Mouse (Mus musculus) forebrain, embryonic 11.5 days (tissue): ENCODE results near the gene Surf1. TPM values are rescaled to one million over a fixed set of nuclear protein-coding genes. Genes with fewer than 3 reads are reported as not detected.

Experiments used
- ATAC-seq: fragments of 200-750 bp; cut with Nextera tagmentation; replicated peaks from 2 replicates; pipeline ENCODE4 v1.8.0; 2017; ENCODE audit warnings: moderate TSS enrichment; ENCODE audit not compliant: low FRiP score
- DNase-seq: peaks from one replicate; pipeline ENCODE4 v3.0.0-alpha.2; 2017; ENCODE audit warnings: low spot score
- H3K27ac ChIP-seq: fragments of 300-500 bp; sonication (generic); 2 replicates; pipeline ENCODE4 v1.5.1; 2014; ENCODE audit warnings: low read depth, low read length
- H3K27me3 ChIP-seq: fragments of 300-500 bp; sonication (generic); 2 replicates; pipeline ENCODE4 v1.6.1; 2014; ENCODE audit warnings: mild to moderate bottlenecking, low read length, mixed read lengths; ENCODE audit not compliant: control insufficient read depth, insufficient read depth
- H3K36me3 ChIP-seq: fragments of 300-500 bp; sonication (generic); 2 replicates; pipeline ENCODE4 v1.6.1; 2014; ENCODE audit warnings: mild to moderate bottlenecking, low read length, moderate library complexity, mixed read lengths; ENCODE audit not compliant: control insufficient read depth, insufficient read depth
- H3K4me1 ChIP-seq: fragments of 300-500 bp; sonication (generic); replicated peaks from 2 replicates; pipeline ENCODE4 v1.6.1; 2014; ENCODE audit warnings: low read length, mixed read lengths; ENCODE audit not compliant: control insufficient read depth, insufficient read depth
- H3K4me2 ChIP-seq: fragments of 300-500 bp; sonication (generic); 2 replicates; pipeline ENCODE4 v1.6.1; 2014; ENCODE audit warnings: low read depth, mild to moderate bottlenecking, low read length, moderate library complexity, mixed read lengths; ENCODE audit not compliant: severe bottlenecking
- H3K4me3 ChIP-seq: fragments of 300-500 bp; sonication (generic); 2 replicates; pipeline ENCODE4 v1.5.1; 2014; ENCODE audit warnings: low read depth, low read length
- H3K9ac ChIP-seq: fragments of 300-500 bp; sonication (generic); 2 replicates; pipeline ENCODE4 v1.6.1; 2014; ENCODE audit warnings: low read length
- H3K9me3 ChIP-seq: fragments of 300-500 bp; sonication (generic); 2 replicates; pipeline ENCODE4 v1.6.1; 2016; ENCODE audit warnings: low read length, mixed read lengths; ENCODE audit not compliant: control insufficient read depth
- WGBS: fragments of 180-500 bp; shearing (Covaris S2); extraction: QIAGEN DNeasy Blood & Tissue Kit; methylation state at CpG from one replicate; pipeline ENCODE4 v1.1.7; 2014; 5-methylcytosine and 5-hydroxymethylcytosine counted together
- polyA plus RNA-seq: library from polyadenylated mRNA; unstranded; fragments of >200 nt; fragmentation: Nextera tagmentation; extraction: Ambion mirVana; gene quantifications from 2 replicates; pipeline ENCODE4 v1.2.1, GENCODE M21; 2014

Surf1 gene
- polyA plus RNA-seq, 1 experiment from 2014 or later = 44.1 TPM

DNA sequence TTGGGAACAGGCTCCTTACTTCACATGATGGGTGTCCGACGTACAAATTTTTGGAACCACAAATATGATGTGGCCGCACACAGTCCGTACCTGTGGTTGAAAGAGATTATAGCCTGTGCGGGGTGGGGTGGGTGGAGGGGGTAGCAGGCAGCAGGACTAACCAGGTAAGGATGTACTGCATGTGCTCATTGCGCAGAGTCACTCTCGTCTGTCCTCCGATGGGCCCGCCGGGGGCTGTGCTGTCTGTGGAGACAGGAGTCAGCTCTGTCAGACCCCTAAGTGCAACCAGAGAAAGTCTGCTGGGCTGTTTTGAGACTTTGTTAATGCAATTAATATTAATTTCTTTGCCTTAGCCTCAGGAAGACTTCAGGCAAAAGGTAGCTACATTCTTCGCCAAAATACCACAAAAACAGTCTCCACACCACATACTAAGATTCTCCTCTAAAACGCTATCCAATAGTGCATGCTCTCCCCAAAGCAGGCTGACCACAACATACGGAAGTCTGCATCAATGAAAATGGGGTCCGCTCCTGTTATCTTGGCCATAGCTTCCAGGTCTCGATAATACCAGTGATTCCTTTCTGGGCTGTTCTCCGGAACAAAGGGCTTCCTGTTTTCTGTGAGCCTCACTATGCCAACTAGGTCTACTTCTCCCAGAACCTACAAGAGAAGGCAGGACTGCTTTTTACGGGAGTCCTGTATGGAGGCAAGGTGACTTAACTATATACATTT lies 2.7 kb downstream of the Surf1 start:
- Histone ChIP-seq H3K4me3 (no peak overlapping the region), H3K27me3 (no peaks in the 10 kb centered on the region), H3K36me3 (peaks cover 21% of the 10 kb centered on the region; the same call in 1 of the 2 replicates), H3K4me1 (peaks cover 22% of the 10 kb centered on the region), H3K9ac (no peak overlapping the region), H3K27ac (no peak overlapping the region), H3K4me2 (no peak overlapping the region), H3K9me3 (no peaks in the 10 kb centered on the region)
- WGBS = 85% methylated on average over 17 of the region's 17 CpGs
- DNase-seq (no peak), ATAC-seq (no peak)

DNA sequence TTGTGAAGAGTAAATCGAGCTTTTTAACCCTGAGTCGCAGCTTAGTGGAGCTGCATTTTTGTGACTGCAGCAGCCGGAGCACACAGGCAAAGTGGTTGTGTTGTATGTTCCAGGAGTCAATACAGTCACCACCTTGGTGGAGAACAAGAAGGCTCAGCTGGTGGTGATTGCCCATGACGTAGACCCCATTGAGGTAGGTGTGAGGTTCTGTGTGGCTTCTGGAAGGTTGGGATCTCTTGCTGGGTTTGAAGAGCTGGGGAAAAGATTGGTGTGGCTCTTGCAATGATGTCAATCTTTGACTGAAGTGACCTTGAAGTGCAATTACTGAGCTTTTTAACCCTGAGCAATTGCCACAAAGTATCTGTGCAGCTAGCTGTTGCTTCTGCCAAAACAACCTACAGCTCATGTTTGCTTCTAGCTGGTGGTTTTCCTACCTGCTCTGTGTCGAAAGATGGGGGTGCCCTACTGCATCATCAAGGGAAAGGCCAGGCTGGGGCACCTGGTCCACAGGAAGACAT lies 4.0 kb downstream of the Surf1 start:
- peaks cover 18% of the 10 kb centered on the region for H3K4me1 ChIP-seq
- H3K9ac ChIP-seq = peak overlapping the region; percentile 95
- peak overlapping the region; percentile 98 for H3K4me2 ChIP-seq
- H3K9me3 ChIP-seq = no peaks in the 10 kb centered on the region
- H3K27ac ChIP-seq = no peak overlapping the region
- DNase-seq (no peak), ATAC-seq (no peak)
- 82% methylated on average over 5 of the region's 5 CpGs for WGBS
- H3K36me3 ChIP-seq = peaks cover 24% of the 10 kb centered on the region; the same call in 1 of the 2 replicates
- peak overlapping the region; percentile 93 for H3K4me3 ChIP-seq
- H3K27me3 ChIP-seq = no peaks in the 10 kb centered on the region

DNA sequence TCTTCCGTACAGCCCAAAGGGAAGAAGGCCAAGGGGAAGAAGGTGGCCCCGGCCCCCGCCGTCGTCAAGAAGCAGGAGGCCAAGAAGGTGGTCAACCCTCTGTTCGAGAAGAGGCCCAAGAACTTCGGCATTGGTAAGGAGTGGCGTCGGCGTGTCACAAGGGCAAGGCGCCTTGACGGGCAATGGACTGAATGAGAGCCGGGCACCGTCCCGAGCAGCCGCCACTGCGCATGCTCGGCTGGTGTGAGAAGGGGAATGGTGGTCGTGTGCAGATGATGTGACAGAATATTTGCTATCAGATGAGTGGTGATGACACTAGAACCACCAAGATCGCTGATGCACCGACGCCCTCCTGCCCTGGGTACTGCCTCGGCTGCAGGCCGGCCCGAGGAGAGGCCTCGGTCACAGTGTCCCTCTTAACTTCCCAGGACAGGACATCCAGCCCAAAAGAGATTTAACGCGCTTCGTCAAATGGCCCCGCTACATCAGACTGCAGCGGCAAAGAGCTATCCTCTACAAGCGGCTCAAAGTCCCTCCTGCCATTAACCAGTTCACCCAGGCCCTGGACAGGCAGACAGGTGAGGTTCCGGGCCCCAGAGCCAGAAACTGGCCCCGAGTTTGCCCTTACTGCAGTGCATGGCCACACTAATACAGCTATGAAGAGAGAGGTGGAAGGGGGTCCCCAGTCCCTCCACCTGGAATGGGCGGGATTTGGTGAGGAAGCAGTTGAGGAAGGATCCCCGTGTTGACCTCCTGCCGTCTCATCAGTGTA lies 5.2 kb downstream of the Surf1 start:
- peak; percentile 85 for DNase-seq
- peak overlapping the region; percentile 95 for H3K9ac ChIP-seq
- peaks cover 24% of the 10 kb centered on the region; the same call in 1 of the 2 replicates for H3K36me3 ChIP-seq
- peak overlapping the region; percentile 98 for H3K4me2 ChIP-seq
- peak overlapping the region; percentile 93 for H3K4me3 ChIP-seq
- H3K4me1 ChIP-seq = peaks cover 15% of the 10 kb centered on the region
- no peaks in the 10 kb centered on the region for H3K9me3 ChIP-seq
- ATAC-seq = peak; percentile 43
- peak overlapping the region; percentile 85 for H3K27ac ChIP-seq
- H3K27me3 ChIP-seq = no peaks in the 10 kb centered on the region
- 4% methylated on average over 37 of the region's 37 CpGs for WGBS

DNA sequence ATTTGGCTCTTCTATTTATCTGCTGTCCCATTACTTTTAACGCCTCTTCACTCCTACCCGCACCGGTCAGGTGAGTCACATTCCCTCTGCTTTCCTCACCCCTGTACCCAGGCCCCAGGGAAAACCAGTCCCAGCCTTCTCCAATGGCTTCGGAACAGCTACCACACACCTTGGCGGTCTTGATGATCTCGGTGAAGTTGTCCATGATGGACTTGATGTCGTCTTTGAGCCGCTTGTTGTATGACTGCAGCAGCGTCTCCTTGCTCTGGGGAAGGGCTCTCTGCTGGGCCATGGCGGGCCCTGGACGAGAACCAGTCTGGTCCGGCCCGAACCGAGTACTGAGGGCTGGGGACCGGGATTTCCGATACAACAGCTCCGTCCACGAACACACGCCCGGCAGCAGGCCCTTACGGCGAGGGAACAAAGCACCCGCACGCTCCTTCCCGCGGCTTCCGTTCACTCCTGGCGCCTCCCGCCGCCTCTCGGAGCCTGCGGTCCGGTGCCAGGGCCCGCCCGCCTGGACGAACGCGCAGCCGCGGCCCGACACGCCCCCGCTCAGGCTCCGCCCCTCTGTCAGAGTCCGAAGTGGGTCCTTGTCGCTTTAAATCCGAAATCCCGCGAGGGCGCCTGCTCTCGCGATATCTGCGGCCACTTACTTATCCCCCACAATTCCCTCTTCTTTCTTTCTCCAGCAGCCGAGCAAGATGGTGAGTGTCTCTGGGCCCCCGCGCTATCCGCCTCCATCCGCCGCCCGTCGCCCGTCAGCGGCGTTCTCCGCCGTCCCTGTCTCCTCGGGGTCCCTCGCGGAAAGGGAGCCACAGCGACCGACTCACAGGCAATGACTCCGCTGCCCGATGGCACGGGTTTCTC lies 6.0 kb downstream of the Surf1 start, which contains the start of the genes Med22 and Rpl7a:
TSS of gene Med22 (minus strand) at position 554 of the 870 bp plus-strand sequence.
TSS of gene Rpl7a (plus strand) at position 641 of the 870 bp plus-strand sequence.
- WGBS = 0% methylated on average over 74 of the region's 74 CpGs
- H3K27me3 ChIP-seq = no peaks in the 10 kb centered on the region
- DNase-seq (peak; percentile 100), ATAC-seq (peak; percentile 93)
- peak within 1 kb of the TSS; percentile 98 for H3K4me2 ChIP-seq
- peak within 1 kb of the TSS; percentile 85 for H3K27ac ChIP-seq
- peaks cover 24% of the 10 kb centered on the region; the same call in 1 of the 2 replicates for H3K36me3 ChIP-seq
- peak within 1 kb of the TSS; percentile 95 for H3K9ac ChIP-seq
- H3K4me3 ChIP-seq = peak within 1 kb of the TSS; percentile 93
- no peaks in the 10 kb centered on the region for H3K9me3 ChIP-seq
- peaks cover 10% of the 10 kb centered on the region for H3K4me1 ChIP-seq

DNA sequence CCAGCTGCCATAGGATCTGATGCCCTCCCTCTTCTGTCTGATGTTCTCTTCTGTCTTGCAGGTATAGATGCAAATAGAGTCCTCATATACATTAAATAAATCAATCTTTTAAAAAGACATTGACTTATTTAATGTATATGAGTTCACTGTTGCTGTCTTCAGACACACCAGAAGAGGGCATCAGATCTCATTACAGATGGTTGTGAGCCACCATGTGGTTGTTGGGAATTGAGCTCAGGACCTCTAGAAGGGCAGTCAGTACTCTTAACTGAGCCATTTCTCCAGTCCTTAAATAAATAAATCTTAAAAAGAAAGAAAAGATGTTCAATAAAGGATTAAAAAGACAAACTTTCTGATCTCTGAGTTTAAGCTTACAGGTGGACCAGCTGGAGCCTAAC lies 6.9 kb downstream of the Surf1 start:
- ATAC-seq = no peak
- Histone ChIP-seq H3K4me2 (peak overlapping the region; percentile 60), H3K36me3 (peaks cover 24% of the 10 kb centered on the region; the same call in 1 of the 2 replicates), H3K9ac (peak overlapping the region; percentile 76), H3K9me3 (no peaks in the 10 kb centered on the region), H3K4me3 (peak overlapping the region; percentile 93), H3K27me3 (no peaks in the 10 kb centered on the region), H3K4me1 (peaks cover 8% of the 10 kb centered on the region), H3K27ac (0 out of 2 replicates have a peak overlapping the region, but pooled peaks have one; percentile 18)
- no peak for DNase-seq

DNA sequence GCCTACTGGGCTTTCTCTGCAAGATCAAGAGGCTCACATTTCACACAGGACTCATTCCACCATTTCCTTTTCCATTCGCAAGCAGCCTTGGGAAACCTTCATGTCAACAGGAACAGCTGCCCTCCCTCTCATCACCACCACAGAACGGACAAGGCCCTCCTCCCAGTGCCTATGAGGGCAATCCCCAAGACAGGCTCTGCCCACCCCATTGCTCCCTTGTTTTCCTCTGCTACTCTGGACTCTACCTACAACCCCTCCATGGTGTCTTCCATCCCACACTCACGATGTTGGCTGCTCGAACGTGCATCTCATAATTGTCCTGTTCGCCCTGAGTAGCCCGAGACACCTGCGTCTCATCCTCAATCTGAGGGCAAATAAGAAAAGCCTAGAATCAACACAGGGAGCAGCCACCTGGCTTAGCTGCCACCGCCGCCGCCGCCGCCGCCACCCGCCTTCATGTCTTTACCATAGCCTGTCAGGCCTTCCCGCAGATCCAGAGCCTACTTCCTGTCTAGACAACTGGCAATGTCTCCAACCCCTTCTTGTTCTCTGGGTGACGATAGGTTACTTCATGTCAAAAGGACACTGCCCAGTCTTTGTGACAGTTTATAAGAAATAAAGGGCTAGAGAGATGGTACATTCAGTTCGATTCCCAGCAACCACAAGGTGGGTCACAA lies 7.5 kb downstream of the Surf1 start:
- H3K27me3 ChIP-seq = no peaks in the 10 kb centered on the region
- peak; percentile 50 for DNase-seq
- H3K27ac ChIP-seq = no peak overlapping the region
- H3K4me2 ChIP-seq = peak overlapping the region; percentile 60; the same call in 1 of the 2 replicates
- H3K36me3 ChIP-seq = peaks cover 21% of the 10 kb centered on the region; the same call in 1 of the 2 replicates
- H3K4me1 ChIP-seq = peaks cover 8% of the 10 kb centered on the region
- ATAC-seq = no peak
- 87% methylated on average over 18 of the region's 18 CpGs for WGBS
- H3K4me3 ChIP-seq = peak overlapping the region; percentile 93
- H3K9me3 ChIP-seq = no peaks in the 10 kb centered on the region
- peak overlapping the region; percentile 47 for H3K9ac ChIP-seq

DNA sequence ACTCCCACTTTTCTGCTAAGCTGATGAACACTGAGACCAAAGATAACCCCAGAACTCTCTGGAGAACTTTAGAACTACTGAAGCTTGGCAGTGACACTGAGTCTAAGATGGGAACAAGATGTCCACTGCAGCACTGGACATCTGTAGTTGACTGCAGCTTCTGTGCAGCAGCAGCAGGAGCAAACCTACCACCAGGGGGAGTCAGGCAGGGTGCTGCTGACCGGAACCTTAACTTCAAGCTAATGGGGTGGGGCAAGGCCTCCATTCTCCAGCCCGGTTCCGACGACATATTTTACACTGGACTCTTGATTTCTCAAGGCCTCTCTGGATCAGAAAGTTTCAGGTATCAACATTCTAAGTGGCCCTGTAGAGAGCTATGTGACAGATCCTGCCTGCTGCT lies 9.2 kb downstream of the Surf1 start:
- Histone ChIP-seq H3K4me2 (no peak overlapping the region), H3K36me3 (peaks cover 6% of the 10 kb centered on the region; the same call in 1 of the 2 replicates), H3K27ac (no peak overlapping the region), H3K9ac (no peak overlapping the region), H3K27me3 (no peaks in the 10 kb centered on the region), H3K4me3 (no peak overlapping the region), H3K4me1 (peaks cover 6% of the 10 kb centered on the region), H3K9me3 (no peaks in the 10 kb centered on the region)
- DNase-seq = peak; percentile 57
- WGBS = 68% methylated on average over 4 of the region's 4 CpGs
- no peak for ATAC-seq
